Mouse (Mus musculus) midbrain, embryonic 10.5 days (tissue): Measurements from ENCODE around the gene Gm6760. TPM values are rescaled to one million over a fixed set of nuclear protein-coding genes. Genes with fewer than 3 reads are reported as not detected.

Experiments
- DNase-seq: peaks from one replicate; pipeline ENCODE4 v3.0.0-alpha.2; 2017; ENCODE audit warnings: low spot score
- H3K27ac ChIP-seq: fragments of 300-500 bp; sonication (generic); replicated peaks from 2 replicates; pipeline ENCODE4 v1.5.1; 2016; ENCODE audit warnings: mild to moderate bottlenecking
- H3K27me3 ChIP-seq: fragments of 300-500 bp; sonication (generic); 2 replicates; pipeline ENCODE4 v1.6.1; 2016; ENCODE audit warnings: low read depth, mild to moderate bottlenecking; ENCODE audit not compliant: poor library complexity, severe bottlenecking
- H3K36me3 ChIP-seq: fragments of 300-500 bp; sonication (generic); 2 replicates; pipeline ENCODE4 v1.6.1; 2016; ENCODE audit warnings: mild to moderate bottlenecking, moderate library complexity
- H3K4me1 ChIP-seq: fragments of 300-500 bp; sonication (generic); 2 replicates; pipeline ENCODE4 v1.6.1; 2016
- H3K4me3 ChIP-seq: fragments of 300-500 bp; sonication (generic); 2 replicates; pipeline ENCODE4 v1.5.1; 2016; ENCODE audit warnings: mild to moderate bottlenecking, moderate library complexity
- H3K9me3 ChIP-seq: fragments of 300-500 bp; sonication (generic); replicated peaks from 2 replicates; pipeline ENCODE4 v1.6.1; 2016; ENCODE audit warnings: mild to moderate bottlenecking
- WGBS: fragments of 180-500 bp; shearing (Covaris S2); methylation state at CpG from one replicate; pipeline ENCODE4 v1.1.7; 2016; 5-methylcytosine and 5-hydroxymethylcytosine counted together
- polyA plus RNA-seq: library from polyadenylated mRNA; unstranded; fragments of >200 nt; fragmentation: Nextera tagmentation; extraction: Ambion mirVana; gene quantifications from 2 replicates; pipeline ENCODE4 v1.2.1, GENCODE M21; 2016

Gene Gm6760
- polyA plus RNA-seq: not detected in 2 replicates

- 84% methylated on average over 2 of the region's 2 CpGs for WGBS
- no peaks in the 10 kb centered on the region for H3K9me3 ChIP-seq
These were observed at the start of gene Gm6760 for GRCm38 (mm10) chrX:64152098-64152497. TSS of gene Gm6760 (minus strand) at chrX:64152198.

GRCm38 (mm10) chrX:64181246-64181645 is 29.2 kb upstream of the Gm6760 start:
- H3K4me1 ChIP-seq: no peaks in the 10 kb centered on the region
- no peak overlapping the region for H3K27ac ChIP-seq
- no peak overlapping the region for H3K4me3 ChIP-seq
- DNase-seq: no peak
- H3K27me3 ChIP-seq: no peaks in the 10 kb centered on the region
- no peaks in the 10 kb centered on the region for H3K9me3 ChIP-seq
- no peaks in the 10 kb centered on the region for H3K36me3 ChIP-seq

More at GRCm38 (mm10) chrX:64152098-64152497, at the start of gene Gm6760:
- no peak within 1 kb of the TSS for H3K4me3 ChIP-seq
- no peaks in the 10 kb centered on the region for H3K36me3 ChIP-seq
- no peaks in the 10 kb centered on the region for H3K27me3 ChIP-seq
- H3K4me1 ChIP-seq: no peaks in the 10 kb centered on the region
- no peak within 1 kb of the TSS for H3K27ac ChIP-seq
- no peak for DNase-seq

DNA sequence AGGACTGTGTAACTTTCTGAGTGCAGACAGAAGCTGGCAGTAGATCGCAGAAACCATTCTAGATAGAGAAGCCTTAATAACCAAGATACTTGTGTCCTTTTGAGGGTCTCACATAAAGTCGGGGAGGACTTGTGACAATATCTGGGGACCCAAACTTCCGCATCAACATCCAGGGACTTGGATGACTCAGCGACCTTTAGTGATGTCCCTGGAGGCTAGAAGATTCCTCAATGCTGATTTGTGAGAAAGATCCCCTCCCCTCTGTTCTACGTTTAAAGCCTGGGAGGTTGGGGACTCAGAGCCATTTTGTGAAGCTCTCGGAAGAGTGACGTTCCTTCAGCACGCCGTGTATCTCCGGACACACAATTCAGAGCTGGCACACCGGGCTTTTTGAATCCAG is 21.2 kb upstream of the Gm6760 start, which contains the start of gene 3830417A13Rik:
Gene 3830417A13Rik (plus strand): TSS at position 301 of the 400 bp plus-strand sequence.
- H3K9me3 ChIP-seq: no peaks in the 10 kb centered on the region
- no peak within 1 kb of the TSS for H3K4me3 ChIP-seq
- 87% methylated on average over 11 of the region's 11 CpGs for WGBS
- H3K4me1 ChIP-seq: no peaks in the 10 kb centered on the region
- no peak for DNase-seq
- no peaks in the 10 kb centered on the region for H3K27me3 ChIP-seq
- no peak within 1 kb of the TSS for H3K27ac ChIP-seq
- H3K36me3 ChIP-seq: no peaks in the 10 kb centered on the region

Other genes starting within 250 kb of the Gm6760 start
- gene 3830417A13Rik, start 21.4 kb upstream of the Gm6760 start, polyA plus RNA-seq: 0.26 and 0.36 TPM in 2 replicates
- gene Slitrk4, start 124.8 kb upstream of the Gm6760 start, polyA plus RNA-seq: 2.4 and 3.1 TPM in 2 replicates